Mouse (Mus musculus) hindbrain, embryonic 12.5 days (tissue): ENCODE data around the gene Slc41a2. TPM values are rescaled to one million over a fixed set of nuclear protein-coding genes. Genes with fewer than 3 reads are reported as not detected.
A peak's percentile ranks its signal among the peaks of the same experiment; 100 is the strongest.
"Not testable (repeated sequence)": the region's sequence is repeated elsewhere in the genome, so short reads cannot be mapped to it uniquely, and the experiment has no call there.

ENCODE experiments used
- ATAC-seq: fragments of 200-750 bp; cut with Nextera tagmentation; 2 replicates; pipeline ENCODE4 v1.8.0; 2017; ENCODE audit warnings: moderate TSS enrichment; ENCODE audit not compliant: low FRiP score
- H3K27ac ChIP-seq: fragments of 300-500 bp; sonication (generic); 2 replicates; pipeline ENCODE4 v1.5.1; 2016; ENCODE audit warnings: mild to moderate bottlenecking
- H3K27me3 ChIP-seq: fragments of 300-500 bp; sonication (generic); 2 replicates; pipeline ENCODE4 v1.6.1; 2016; ENCODE audit warnings: mild to moderate bottlenecking
- H3K36me3 ChIP-seq: fragments of 300-500 bp; sonication (generic); 2 replicates; pipeline ENCODE4 v1.6.1; 2016; ENCODE audit warnings: mild to moderate bottlenecking
- H3K4me1 ChIP-seq: fragments of 300-500 bp; sonication (generic); 2 replicates; pipeline ENCODE4 v1.6.1; 2016
- H3K4me2 ChIP-seq: fragments of 300-500 bp; sonication (generic); replicated peaks from 2 replicates; pipeline ENCODE4 v1.6.1; 2016; ENCODE audit warnings: mild to moderate bottlenecking
- H3K4me3 ChIP-seq: fragments of 300-500 bp; sonication (generic); 2 replicates; pipeline ENCODE4 v1.5.1; 2016; ENCODE audit warnings: mild to moderate bottlenecking
- H3K9ac ChIP-seq: fragments of 300-500 bp; sonication (generic); 2 replicates; pipeline ENCODE4 v1.6.1; 2016; ENCODE audit warnings: mild to moderate bottlenecking, moderate library complexity
- H3K9me3 ChIP-seq: fragments of 300-500 bp; sonication (generic); replicated peaks from 2 replicates; pipeline ENCODE4 v1.6.1; 2016; ENCODE audit warnings: mild to moderate bottlenecking
- WGBS: fragments of 180-500 bp; shearing (Covaris S2); methylation state at CpG from one replicate; pipeline ENCODE4 v1.1.7; 2016; 5-methylcytosine and 5-hydroxymethylcytosine counted together
- polyA plus RNA-seq: library from polyadenylated mRNA; unstranded; fragments of >200 nt; fragmentation: Nextera tagmentation; extraction: Ambion mirVana; gene quantifications from 2 replicates; pipeline ENCODE4 v1.2.1, GENCODE M21; 2016

Slc41a2 gene
- polyA plus RNA-seq, 1 experiment from 2014 or later = 2.6 TPM

DNA sequence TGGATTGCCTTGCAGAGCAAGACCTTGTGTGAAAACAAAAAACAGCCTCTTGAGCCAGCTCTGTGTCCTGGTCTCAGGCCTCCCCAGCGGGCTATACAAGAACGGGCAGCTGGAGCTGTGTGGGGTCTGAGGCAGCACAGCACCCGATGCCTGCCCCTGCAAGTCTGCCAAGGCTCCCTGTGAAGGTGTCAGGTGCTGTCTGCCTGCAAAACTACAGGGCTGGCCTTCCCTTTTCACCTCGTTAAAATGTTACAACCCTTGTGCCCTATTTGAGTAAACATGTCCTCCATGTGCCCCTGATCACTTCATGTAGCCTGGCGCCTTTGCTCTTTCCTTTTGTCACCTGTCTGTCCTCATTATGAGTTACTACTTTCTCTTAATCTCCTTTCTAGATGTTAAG, 31.2 kb upstream of the Slc41a2 start:
- no peak overlapping the region for H3K9ac ChIP-seq
- no peaks in the 10 kb centered on the region for H3K4me1 ChIP-seq
- no peak overlapping the region for H3K27ac ChIP-seq
- no peaks in the 10 kb centered on the region for H3K9me3 ChIP-seq
- H3K36me3 ChIP-seq = peaks cover 75% of the 10 kb centered on the region
- WGBS = 88% methylated on average over 5 of the region's 5 CpGs
- H3K27me3 ChIP-seq = no peaks in the 10 kb centered on the region
- H3K4me2 ChIP-seq = no peak overlapping the region
- no peak overlapping the region for H3K4me3 ChIP-seq
- no peak for ATAC-seq

- Histone ChIP-seq H3K9ac (no peak overlapping the region), H3K4me1 (peaks cover 15% of the 10 kb centered on the region), H3K4me3 (no peak overlapping the region), H3K36me3 (peaks cover 58% of the 10 kb centered on the region), H3K9me3 (no peaks in the 10 kb centered on the region), H3K27ac (no peak overlapping the region), H3K4me2 (no peak overlapping the region), H3K27me3 (no peaks in the 10 kb centered on the region)
- WGBS = 98% methylated on average over 8 of the region's 8 CpGs
- ATAC-seq = no peak
Measured at GRCm38 (mm10) chr10:83363451-83363850, 25.8 kb upstream of the Slc41a2 start.

DNA sequence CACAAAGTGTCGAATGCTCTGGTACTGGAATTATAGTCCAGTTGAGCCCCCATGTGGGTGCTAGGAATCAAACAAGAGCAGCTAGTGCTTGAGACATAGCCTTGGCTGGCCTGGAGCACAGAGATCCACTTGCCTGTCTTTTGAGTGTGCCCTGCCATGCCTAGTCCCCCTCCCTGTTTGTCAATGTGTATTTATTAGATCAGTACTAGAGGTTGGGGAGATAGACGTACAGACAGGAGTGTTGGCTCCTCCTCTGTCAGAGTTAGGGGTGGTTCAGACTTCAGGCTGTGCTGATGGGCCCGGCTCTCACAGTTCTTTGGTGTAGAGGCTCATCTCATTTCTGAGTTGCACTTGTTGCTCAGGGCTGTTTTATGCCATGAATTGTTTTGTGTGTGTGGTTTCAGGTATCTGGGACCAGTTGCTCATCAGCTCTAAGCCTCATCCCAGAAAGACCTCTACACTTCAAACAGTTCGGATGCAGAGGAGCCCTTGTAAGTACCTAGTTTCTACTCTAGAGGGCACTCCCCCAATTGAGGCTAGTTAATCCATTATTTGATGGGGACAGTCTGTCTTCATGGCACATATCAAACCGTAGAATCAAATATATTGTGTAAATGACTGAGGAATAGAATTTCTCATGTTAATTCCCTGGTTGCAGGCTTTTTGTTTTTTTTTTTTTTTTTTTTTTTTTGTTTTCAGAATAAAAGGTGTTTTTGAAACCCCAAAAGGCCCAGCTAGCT, 24.1 kb upstream of the Slc41a2 start:
- Histone ChIP-seq H3K9me3 (no peaks in the 10 kb centered on the region), H3K9ac (peak overlapping the region; percentile 5; the same call in 1 of the 2 replicates), H3K4me2 (peak overlapping the region; percentile 80), H3K4me3 (0 out of 2 replicates have a peak overlapping the region, but pooled peaks have one; percentile 2), H3K4me1 (peaks cover 15% of the 10 kb centered on the region), H3K36me3 (peaks cover 42% of the 10 kb centered on the region), H3K27ac (no peak overlapping the region), H3K27me3 (no peaks in the 10 kb centered on the region)
- 49% methylated on average over 5 of the region's 5 CpGs for WGBS
- ATAC-seq = no peak

- H3K4me1 ChIP-seq = peaks cover 15% of the 10 kb centered on the region
- WGBS = under 1% methylated on average over 40 of the region's 40 CpGs
- peak; percentile 82; the same call in 1 of the 2 replicates for ATAC-seq
- no peaks in the 10 kb centered on the region for H3K9me3 ChIP-seq
- peak overlapping the region; percentile 77 for H3K27ac ChIP-seq
- H3K4me3 ChIP-seq = peak overlapping the region; percentile 96
- peak overlapping the region; percentile 80 for H3K4me2 ChIP-seq
- H3K27me3 ChIP-seq = no peaks in the 10 kb centered on the region; the same call in 1 of the 2 replicates
- peaks cover 28% of the 10 kb centered on the region for H3K36me3 ChIP-seq
- H3K9ac ChIP-seq = peak overlapping the region; percentile 91
Measured at GRCm38 (mm10) chr10:83360356-83360755, 22.7 kb upstream of the Slc41a2 start.

- Histone ChIP-seq H3K27me3 (no peaks in the 10 kb centered on the region; the same call in 1 of the 2 replicates), H3K4me1 (peaks cover 15% of the 10 kb centered on the region), H3K27ac (peak within 1 kb of the TSS; percentile 77), H3K36me3 (peaks cover 24% of the 10 kb centered on the region), H3K4me2 (peak within 1 kb of the TSS; percentile 80), H3K4me3 (peak within 1 kb of the TSS; percentile 96), H3K9me3 (no peaks in the 10 kb centered on the region), H3K9ac (peak within 1 kb of the TSS; percentile 91)
- peak; percentile 98 for ATAC-seq
- WGBS = under 1% methylated on average over 30 of the region's 30 CpGs
Measured at GRCm38 (mm10) chr10:83359956-83360355, 22.3 kb upstream of the Slc41a2 start, which contains the start of gene D10Wsu102e. Gene D10Wsu102e (plus strand): TSS chr10:83360221.

DNA sequence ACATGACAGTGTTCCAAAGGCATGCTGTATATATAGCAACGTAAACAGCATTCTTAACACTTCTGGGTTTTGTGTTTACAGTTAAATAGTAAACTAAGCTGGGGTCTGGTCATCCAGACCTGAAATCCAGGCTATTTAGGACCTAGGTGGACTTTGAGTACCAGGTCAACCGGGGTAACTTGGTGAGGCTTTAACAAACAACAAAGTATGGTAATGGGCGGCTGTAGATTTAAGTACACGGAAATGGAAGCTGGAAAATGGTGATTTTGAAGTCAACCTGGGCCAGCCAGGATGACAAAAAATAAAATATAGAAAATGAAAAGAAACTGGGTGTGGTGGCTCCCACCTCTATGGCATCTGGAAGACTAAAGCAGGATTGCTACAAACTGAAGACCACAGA, 21.8 kb upstream of the Slc41a2 start:
- Histone ChIP-seq H3K4me1 (peaks cover 15% of the 10 kb centered on the region), H3K9ac (no peak overlapping the region), H3K4me3 (peak overlapping the region; percentile 96), H3K27me3 (no peaks in the 10 kb centered on the region; the same call in 1 of the 2 replicates), H3K36me3 (peaks cover 18% of the 10 kb centered on the region), H3K27ac (peak overlapping the region; percentile 77; the same call in 1 of the 2 replicates), H3K4me2 (peak overlapping the region; percentile 80), H3K9me3 (no peaks in the 10 kb centered on the region)
- no peak; the same call in 1 of the 2 replicates for ATAC-seq
- 88% methylated on average over 4 of the region's 4 CpGs for WGBS

DNA sequence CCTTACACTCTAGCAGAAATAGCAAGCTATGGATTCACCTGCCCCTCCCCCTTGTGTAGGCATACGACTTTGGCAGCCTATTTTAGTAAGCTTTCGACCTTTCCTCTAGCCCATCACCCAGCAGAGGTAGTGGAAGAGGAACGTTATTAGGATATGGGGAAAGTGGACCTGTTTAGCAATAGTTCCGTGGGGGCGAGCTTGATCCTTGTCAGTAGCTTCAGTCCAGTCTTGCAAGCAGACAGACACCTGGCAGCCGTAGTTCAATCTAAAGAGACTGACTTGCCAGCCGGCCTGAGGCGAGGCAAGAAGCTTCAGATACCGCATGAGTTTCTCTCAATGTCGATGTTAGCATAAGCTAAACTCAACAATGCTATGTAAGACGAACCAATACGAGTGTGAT, 18.7 kb upstream of the Slc41a2 start:
- H3K9me3 ChIP-seq = no peaks in the 10 kb centered on the region
- WGBS = 86% methylated on average over 12 of the region's 12 CpGs
- no peak overlapping the region for H3K4me2 ChIP-seq
- H3K27me3 ChIP-seq = no peaks in the 10 kb centered on the region; the same call in 1 of the 2 replicates
- no peak overlapping the region for H3K4me3 ChIP-seq
- H3K4me1 ChIP-seq = peaks cover 9% of the 10 kb centered on the region
- H3K36me3 ChIP-seq = no peaks in the 10 kb centered on the region
- ATAC-seq = no peak
- H3K9ac ChIP-seq = no peak overlapping the region
- H3K27ac ChIP-seq = no peak overlapping the region

GRCm38 (mm10) chr10:83354333-83354719, 16.6 kb upstream of the Slc41a2 start:
- WGBS = 63% methylated on average over 8 of the region's 8 CpGs
- no peak overlapping the region for H3K27ac ChIP-seq
- no peak for ATAC-seq
- H3K4me2 ChIP-seq = no peak overlapping the region
- H3K9ac ChIP-seq = no peak overlapping the region
- H3K36me3 ChIP-seq = no peaks in the 10 kb centered on the region
- no peak overlapping the region for H3K4me3 ChIP-seq
- no peaks in the 10 kb centered on the region; the same call in 1 of the 2 replicates for H3K27me3 ChIP-seq
- H3K4me1 ChIP-seq = 0 out of 2 replicates have a peak, but pooled peaks cover under 1% of the 10 kb centered on the region
- no peaks in the 10 kb centered on the region for H3K9me3 ChIP-seq

- no peak for ATAC-seq
- Histone ChIP-seq H3K9ac (no peak overlapping the region), H3K27ac (no peak overlapping the region), H3K4me1 (no peaks in the 10 kb centered on the region), H3K4me2 (no peak overlapping the region), H3K36me3 (no peaks in the 10 kb centered on the region), H3K9me3 (no peaks in the 10 kb centered on the region), H3K27me3 (no peaks in the 10 kb centered on the region; the same call in 1 of the 2 replicates), H3K4me3 (no peak overlapping the region)
- WGBS = 54% methylated on average over 14 of the region's 14 CpGs
Measured at GRCm38 (mm10) chr10:83353680-83354332, 16.1 kb upstream of the Slc41a2 start.

- not testable (repeated sequence) for H3K4me1 ChIP-seq, H3K36me3 ChIP-seq, H3K27me3 ChIP-seq, H3K9ac ChIP-seq, H3K9me3 ChIP-seq, H3K4me3 ChIP-seq, H3K4me2 ChIP-seq, ATAC-seq, H3K27ac ChIP-seq
- 78% methylated on average over 4 of the region's 4 CpGs for WGBS
Measured at GRCm38 (mm10) chr10:83351779-83352178, 14.1 kb upstream of the Slc41a2 start.

- Histone ChIP-seq H3K27ac (no peak overlapping the region), H3K4me2 (no peak overlapping the region), H3K4me1 (no peaks in the 10 kb centered on the region), H3K36me3 (no peaks in the 10 kb centered on the region), H3K9me3 (no peaks in the 10 kb centered on the region), H3K9ac (no peak overlapping the region), H3K27me3 (no peaks in the 10 kb centered on the region; the same call in none of the 2 replicates), H3K4me3 (no peak overlapping the region)
- ATAC-seq = no peak
- 88% methylated on average over 2 of the region's 2 CpGs for WGBS
Measured at GRCm38 (mm10) chr10:83350689-83351088, 13.0 kb upstream of the Slc41a2 start.

DNA sequence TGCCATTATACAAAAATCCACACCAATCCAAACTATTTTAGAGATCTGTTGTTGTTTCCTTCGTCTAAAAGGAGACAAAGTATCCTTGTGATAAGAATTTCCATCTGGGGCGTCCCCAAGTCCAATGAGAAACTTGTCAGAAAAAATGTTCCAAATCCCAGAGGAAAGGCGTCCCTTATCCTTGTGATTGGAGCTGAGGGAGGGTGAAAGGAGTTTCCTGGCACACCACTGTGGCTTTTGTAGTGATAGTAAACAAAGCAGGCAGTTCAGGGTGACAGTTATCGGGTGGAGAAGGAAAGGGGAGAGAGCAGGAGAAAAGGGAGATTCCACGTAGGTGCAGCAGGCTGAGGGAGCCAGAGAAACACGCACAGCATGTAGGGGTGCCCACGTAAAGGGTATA, 9.8 kb upstream of the Slc41a2 start:
- Histone ChIP-seq H3K4me1 (no peaks in the 10 kb centered on the region), H3K27ac (no peak overlapping the region), H3K4me3 (no peak overlapping the region), H3K9me3 (no peaks in the 10 kb centered on the region), H3K4me2 (no peak overlapping the region), H3K27me3 (no peaks in the 10 kb centered on the region; the same call in none of the 2 replicates), H3K36me3 (no peaks in the 10 kb centered on the region), H3K9ac (no peak overlapping the region)
- WGBS = 24% methylated on average over 7 of the region's 7 CpGs
- no peak for ATAC-seq
